Mouse (Mus musculus): ENCODE data around the gene Nrd1. TPM values are rescaled to one million over a fixed set of nuclear protein-coding genes. Genes with fewer than 3 reads are reported as not detected.

Nrd1 gene
- polyA plus RNA-seq, 1 experiment = 150 TPM

DNA sequence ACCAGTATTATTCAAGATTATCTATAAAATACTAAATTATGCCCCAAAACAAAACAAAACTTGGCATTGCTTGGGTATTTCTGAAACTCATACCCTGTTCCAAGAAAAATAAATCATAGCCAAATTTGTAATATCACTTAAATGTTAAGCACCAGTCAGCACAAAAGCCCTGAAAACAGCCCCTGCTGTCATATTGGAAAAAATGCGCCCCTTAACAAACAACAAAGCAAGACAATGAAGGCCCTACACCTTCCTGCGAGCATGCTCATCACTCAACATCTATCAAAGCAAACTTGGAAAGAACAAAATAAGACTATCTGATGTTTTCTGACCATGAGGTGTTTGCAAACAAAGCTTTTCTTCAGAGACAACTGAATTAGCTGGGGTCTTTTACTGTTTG, 110.5 kb downstream of the Nrd1 start:
- H3K27me3 ChIP-seq (ENCODE audit: control insufficient read depth, insufficient read depth, low read length) = no peaks in the 10 kb centered on the region
- DNase-seq = no peak
- 86% methylated on average over 2 of the region's 2 CpGs for WGBS
- TF ChIP-seq POLR2A (IDR thresholded peaks at IDR 0.05; ENCODE audit: borderline replicate concordance, insufficient read depth, low read length) = no peak
- no peak for TF ChIP-seq CTCF (IDR thresholded peaks at IDR 0.05; ENCODE audit: borderline replicate concordance, insufficient read depth, low read depth, low read length)
- H3K4me1 ChIP-seq (ENCODE audit: control insufficient read depth, insufficient read depth, low read length) = peaks cover 3% of the 10 kb centered on the region
- no peak overlapping the region for H3K27ac ChIP-seq (ENCODE audit: insufficient read depth, low read length)
- no peak overlapping the region for H3K4me3 ChIP-seq (replicated peaks; ENCODE audit: insufficient read depth, low read depth, low read length)

Other genes starting within 250 kb of the Nrd1 start
- gene Zfyve9, start 219.9 kb upstream of the Nrd1 start, polyA plus RNA-seq (2012; rRNA removed) = 37.7 and 41.2 TPM in 2 replicates
- gene Btf3l4, start 167.0 kb upstream of the Nrd1 start, polyA plus RNA-seq (2012; rRNA removed) = 84.4 and 84.7 TPM in 2 replicates
- 51.3 and 53.6 TPM in 2 replicates for gene Txndc12, start 166.1 kb upstream of the Nrd1 start, polyA plus RNA-seq (2012; rRNA removed)
- 20.0 TPM in 2 replicates for gene Kti12, start 152.9 kb upstream of the Nrd1 start, polyA plus RNA-seq (2012; rRNA removed)
- gene A730015C16Rik, start 152.0 kb upstream of the Nrd1 start, polyA plus RNA-seq (2012; rRNA removed) = not detected in 2 replicates
- 40.1 and 42.5 TPM in 2 replicates for gene Rab3b, start 121.6 kb upstream of the Nrd1 start, polyA plus RNA-seq (2012; rRNA removed)
- gene Osbpl9, start 201.6 kb downstream of the Nrd1 start, polyA plus RNA-seq (2012; rRNA removed) = 113 and 120 TPM in 2 replicates
- 1.3 and 1.8 TPM in 2 replicates for gene Calr4, start 233.8 kb downstream of the Nrd1 start, polyA plus RNA-seq (2012; rRNA removed)